Mouse (Mus musculus): ENCODE results near the gene Mea1. TPM values are rescaled to one million over a fixed set of nuclear protein-coding genes. Genes with fewer than 3 reads are reported as not detected.

Mea1 gene
- polyA plus RNA-seq, 1 experiment = 55.7 TPM

DNA sequence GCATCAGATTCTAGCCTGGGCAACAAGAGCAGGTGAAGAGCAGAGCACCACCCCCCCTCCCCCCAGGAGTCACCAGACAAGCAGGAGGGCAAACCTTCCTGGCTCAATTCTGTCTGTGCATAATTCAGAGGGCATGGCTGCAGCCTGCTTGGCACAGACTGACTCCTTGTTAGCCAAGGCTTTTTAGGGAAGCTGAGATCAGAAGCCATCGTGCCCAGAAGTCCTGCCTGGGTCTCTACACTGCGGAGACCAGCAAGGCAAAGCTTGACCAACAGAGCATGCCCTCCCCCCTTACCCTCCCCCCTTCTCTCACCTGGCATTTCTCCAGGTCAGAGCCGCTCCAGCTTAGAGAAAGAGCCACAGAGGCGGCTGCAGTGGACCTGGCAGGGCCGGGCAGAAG is 15.9 kb upstream of the Mea1 start:
- H3K27me3 ChIP-seq (ENCODE audit: control insufficient read depth, insufficient read depth, low read length) = no peaks in the 10 kb centered on the region
- H3K36me3 ChIP-seq (ENCODE audit: control insufficient read depth, insufficient read depth, low read length) = 0 out of 2 replicates have a peak, but pooled peaks cover 3% of the 10 kb centered on the region
- no peak overlapping the region for H3K27ac ChIP-seq (ENCODE audit: control insufficient read depth, insufficient read depth, low read length)
- H3K4me1 ChIP-seq (replicated peaks; ENCODE audit: control insufficient read depth, insufficient read depth, low read length) = no peaks in the 10 kb centered on the region
- no peak overlapping the region for H3K4me3 ChIP-seq (ENCODE audit: control insufficient read depth, insufficient read depth, low read length)
- no peak for DNase-seq
- WGBS = 97% methylated on average over 5 of the region's 5 CpGs
- TF ChIP-seq CTCF (IDR thresholded peaks at IDR 0.05; ENCODE audit: borderline replicate concordance, control insufficient read depth, extremely low read depth, insufficient read depth, low read length, poor library complexity) (no peak), POLR2A (IDR thresholded peaks at IDR 0.05; ENCODE audit: control insufficient read depth, extremely low read depth, insufficient read depth, low read length, poor library complexity) (no peak)

DNA sequence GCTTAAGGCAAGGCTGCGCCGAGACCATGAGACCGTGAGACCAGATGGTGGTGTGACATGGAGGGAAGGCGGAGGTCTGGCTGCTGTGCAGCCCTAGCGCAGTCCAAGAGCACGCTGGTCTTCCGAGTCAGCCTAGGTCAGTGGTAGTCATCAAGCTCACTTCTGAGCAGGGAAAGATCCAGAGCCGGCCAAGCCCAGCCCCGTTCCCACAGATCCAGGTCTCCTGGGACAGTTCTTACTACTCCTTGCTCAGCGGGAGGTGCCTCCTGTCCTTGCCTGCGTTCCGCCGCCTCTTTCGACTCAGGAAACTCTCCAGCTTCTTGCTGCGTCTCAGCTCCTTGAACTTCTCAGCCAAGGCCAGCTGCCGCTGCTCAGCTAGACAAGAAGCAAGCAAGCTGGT is 10.9 kb upstream of the Mea1 start:
- no peak for DNase-seq
- no peak for TF ChIP-seq POLR2A (IDR thresholded peaks at IDR 0.05; ENCODE audit: control insufficient read depth, extremely low read depth, insufficient read depth, low read length, poor library complexity)
- no peak for TF ChIP-seq CTCF (IDR thresholded peaks at IDR 0.05; ENCODE audit: borderline replicate concordance, control insufficient read depth, extremely low read depth, insufficient read depth, low read length, poor library complexity)
- no peaks in the 10 kb centered on the region for H3K27me3 ChIP-seq (ENCODE audit: control insufficient read depth, insufficient read depth, low read length)
- peaks cover 14% of the 10 kb centered on the region; the same call in 1 of the 2 replicates for H3K36me3 ChIP-seq (ENCODE audit: control insufficient read depth, insufficient read depth, low read length)
- H3K27ac ChIP-seq (ENCODE audit: control insufficient read depth, insufficient read depth, low read length) = no peak overlapping the region
- no peak overlapping the region for H3K4me3 ChIP-seq (ENCODE audit: control insufficient read depth, insufficient read depth, low read length)
- peaks cover under 1% of the 10 kb centered on the region for H3K4me1 ChIP-seq (replicated peaks; ENCODE audit: control insufficient read depth, insufficient read depth, low read length)
- 95% methylated on average over 16 of the region's 16 CpGs for WGBS

DNA sequence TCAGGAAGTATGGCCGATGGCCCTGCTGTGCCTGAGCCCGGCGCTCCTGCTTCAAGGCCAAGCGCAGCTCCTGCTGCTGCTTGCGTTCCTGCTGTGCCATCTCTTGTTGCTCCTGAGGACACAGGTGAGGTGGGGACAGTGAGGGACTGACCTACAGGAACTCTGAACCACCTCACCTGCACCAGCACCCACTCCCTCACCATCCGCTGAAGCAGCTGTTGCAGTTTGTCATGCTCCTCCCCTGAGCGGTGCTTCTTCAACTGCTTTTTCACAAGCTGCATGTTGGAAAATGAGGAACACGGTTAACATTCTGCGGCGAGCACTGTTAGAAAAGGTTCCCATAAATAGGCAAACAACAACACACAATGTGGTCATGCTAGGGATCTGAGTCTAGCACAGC is 8.7 kb upstream of the Mea1 start:
- no peak for TF ChIP-seq POLR2A (IDR thresholded peaks at IDR 0.05; ENCODE audit: control insufficient read depth, extremely low read depth, insufficient read depth, low read length, poor library complexity)
- no peak for TF ChIP-seq CTCF (IDR thresholded peaks at IDR 0.05; ENCODE audit: borderline replicate concordance, control insufficient read depth, extremely low read depth, insufficient read depth, low read length, poor library complexity)

DNA sequence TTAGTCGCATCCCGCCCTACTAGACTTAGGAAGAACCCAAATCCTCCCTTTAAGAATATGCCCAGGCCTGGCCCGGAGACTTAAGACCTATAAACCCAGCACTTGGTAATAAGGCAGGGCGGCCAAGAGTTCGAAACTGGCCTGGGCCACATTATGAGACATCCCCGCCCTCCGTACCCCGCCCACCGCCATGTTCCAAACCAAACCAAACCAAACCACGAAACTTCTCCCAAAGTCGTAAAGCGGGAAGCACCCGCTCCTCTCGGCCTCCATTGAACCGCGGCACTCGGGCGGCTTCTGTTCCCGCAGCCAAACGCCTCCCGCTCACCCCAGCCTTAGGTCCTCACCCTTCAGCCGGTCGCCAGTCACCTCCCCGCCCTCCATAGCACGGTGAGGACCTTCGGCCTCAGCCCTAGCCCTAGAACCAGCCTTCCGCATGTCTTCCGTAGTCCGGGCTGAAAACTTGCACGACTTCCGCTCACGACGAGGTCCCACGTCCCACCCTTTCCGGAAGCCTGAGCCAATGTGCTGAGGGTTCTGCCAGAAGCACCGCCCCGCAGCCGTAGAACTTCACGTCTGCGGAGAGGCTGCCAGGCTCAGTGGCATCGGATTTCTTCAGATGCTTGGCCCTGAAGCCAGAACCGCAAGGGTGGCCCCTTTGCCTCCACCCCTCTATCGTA is 4.6 kb upstream of the Mea1 start, which contains the start of gene Rrp36:
Gene Rrp36, minus strand, starts transcription at position 503 of the 680 bp plus-strand sequence.
- peak; percentile 89 for DNase-seq
- peaks cover 15% of the 10 kb centered on the region; the same call in 1 of the 2 replicates for H3K36me3 ChIP-seq (ENCODE audit: control insufficient read depth, insufficient read depth, low read length)
- peak; percentile 78 for TF ChIP-seq POLR2A (IDR thresholded peaks at IDR 0.05; ENCODE audit: control insufficient read depth, extremely low read depth, insufficient read depth, low read length, poor library complexity)
- TF ChIP-seq CTCF (IDR thresholded peaks at IDR 0.05; ENCODE audit: borderline replicate concordance, control insufficient read depth, extremely low read depth, insufficient read depth, low read length, poor library complexity) = 0 out of 2 replicates have a peak, but pooled peaks have one; percentile 40

More for the DNA sequence above, 8.7 kb upstream of the Mea1 start:
- peaks cover 14% of the 10 kb centered on the region; the same call in 1 of the 2 replicates for H3K36me3 ChIP-seq (ENCODE audit: control insufficient read depth, insufficient read depth, low read length)
- peaks cover 15% of the 10 kb centered on the region for H3K4me1 ChIP-seq (replicated peaks; ENCODE audit: control insufficient read depth, insufficient read depth, low read length)
- 98% methylated on average over 10 of the region's 10 CpGs for WGBS
- no peaks in the 10 kb centered on the region for H3K27me3 ChIP-seq (ENCODE audit: control insufficient read depth, insufficient read depth, low read length)
- no peak for DNase-seq
- H3K4me3 ChIP-seq (ENCODE audit: control insufficient read depth, insufficient read depth, low read length) = no peak overlapping the region
- H3K27ac ChIP-seq (ENCODE audit: control insufficient read depth, insufficient read depth, low read length) = no peak overlapping the region

DNA sequence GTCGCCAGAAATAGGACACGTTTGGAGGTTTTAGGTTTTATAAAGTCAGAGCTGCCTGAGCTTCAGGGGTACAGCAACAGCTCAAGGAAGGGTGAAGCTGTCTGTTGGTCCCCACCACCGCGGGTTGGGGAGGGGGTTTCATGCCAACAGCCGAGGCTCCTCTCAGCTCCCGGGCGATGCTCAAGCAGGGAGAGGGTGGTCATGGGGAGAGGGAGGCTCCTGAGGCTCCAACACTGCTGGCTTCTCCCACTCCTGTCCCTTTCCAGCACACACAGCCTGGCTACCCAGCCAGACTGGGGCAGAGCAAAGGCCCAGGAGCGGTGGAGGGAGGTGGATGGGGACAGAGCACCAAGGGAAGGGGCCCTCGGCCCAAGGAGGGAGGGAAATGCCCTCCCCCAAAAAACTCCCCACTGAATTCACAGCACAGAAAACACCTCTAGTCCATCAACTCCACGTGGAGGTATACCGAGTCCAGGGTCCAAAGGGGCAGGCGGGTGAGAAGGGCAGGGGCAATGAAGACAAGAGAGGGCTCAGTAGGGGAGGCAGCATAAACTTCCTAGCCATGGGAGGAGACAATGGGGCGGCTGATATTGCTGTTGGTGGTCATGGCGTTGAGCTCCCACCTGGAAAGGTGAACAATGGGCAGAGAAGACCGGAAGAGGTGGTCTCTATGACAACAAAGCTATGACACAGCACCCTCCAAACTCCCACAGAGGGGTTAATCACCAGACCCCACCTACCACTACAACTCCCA is 3.9 kb upstream of the Mea1 start:
- H3K4me1 ChIP-seq (replicated peaks; ENCODE audit: control insufficient read depth, insufficient read depth, low read length) = peaks cover 24% of the 10 kb centered on the region
- TF ChIP-seq CTCF (IDR thresholded peaks at IDR 0.05; ENCODE audit: borderline replicate concordance, control insufficient read depth, extremely low read depth, insufficient read depth, low read length, poor library complexity) (no peak), POLR2A (IDR thresholded peaks at IDR 0.05; ENCODE audit: control insufficient read depth, extremely low read depth, insufficient read depth, low read length, poor library complexity) (no peak)
- no peak for DNase-seq
- H3K4me3 ChIP-seq (ENCODE audit: control insufficient read depth, insufficient read depth, low read length) = peak overlapping the region; percentile 74
- no peaks in the 10 kb centered on the region for H3K27me3 ChIP-seq (ENCODE audit: control insufficient read depth, insufficient read depth, low read length)
- no peak overlapping the region for H3K27ac ChIP-seq (ENCODE audit: control insufficient read depth, insufficient read depth, low read length)
- 49% methylated on average over 15 of the region's 15 CpGs for WGBS
- peaks cover 10% of the 10 kb centered on the region; the same call in 1 of the 2 replicates for H3K36me3 ChIP-seq (ENCODE audit: control insufficient read depth, insufficient read depth, low read length)

More for the DNA sequence above, 4.6 kb upstream of the Mea1 start, which contains the start of gene Rrp36:
- WGBS = under 1% methylated on average over 43 of the region's 43 CpGs
- H3K27me3 ChIP-seq (ENCODE audit: control insufficient read depth, insufficient read depth, low read length) = no peaks in the 10 kb centered on the region
- H3K4me3 ChIP-seq (ENCODE audit: control insufficient read depth, insufficient read depth, low read length) = peak within 1 kb of the TSS; percentile 74
- no peak within 1 kb of the TSS for H3K27ac ChIP-seq (ENCODE audit: control insufficient read depth, insufficient read depth, low read length)
- H3K4me1 ChIP-seq (replicated peaks; ENCODE audit: control insufficient read depth, insufficient read depth, low read length) = peaks cover 17% of the 10 kb centered on the region

DNA sequence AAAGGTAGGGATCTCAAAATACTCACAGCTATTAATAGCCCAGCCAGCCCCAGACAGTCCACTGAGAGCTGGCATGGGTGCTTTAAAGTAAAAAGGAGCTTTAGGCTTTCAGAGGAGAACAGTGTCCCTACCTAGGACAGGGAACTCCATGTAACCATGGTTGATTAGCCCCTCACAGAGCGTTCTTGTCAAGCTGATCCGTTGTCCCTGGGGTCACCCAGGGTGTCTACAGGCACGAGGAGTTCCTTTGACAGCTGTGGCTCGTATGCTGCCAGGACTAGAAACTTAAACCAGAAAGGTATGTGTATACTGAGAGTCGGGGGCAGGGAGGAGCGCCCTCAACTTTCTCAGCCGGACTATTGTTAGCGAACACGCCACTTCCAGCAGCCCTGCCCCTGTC is 318 bp downstream of the Mea1 start:
- peaks cover 24% of the 10 kb centered on the region for H3K4me1 ChIP-seq (replicated peaks; ENCODE audit: control insufficient read depth, insufficient read depth, low read length)
- peaks cover 5% of the 10 kb centered on the region; the same call in 1 of the 2 replicates for H3K36me3 ChIP-seq (ENCODE audit: control insufficient read depth, insufficient read depth, low read length)
- no peaks in the 10 kb centered on the region for H3K27me3 ChIP-seq (ENCODE audit: control insufficient read depth, insufficient read depth, low read length)
- H3K27ac ChIP-seq (ENCODE audit: control insufficient read depth, insufficient read depth, low read length) = no peak overlapping the region
- no peak overlapping the region for H3K4me3 ChIP-seq (ENCODE audit: control insufficient read depth, insufficient read depth, low read length)
- no peak for TF ChIP-seq POLR2A (IDR thresholded peaks at IDR 0.05; ENCODE audit: control insufficient read depth, extremely low read depth, insufficient read depth, low read length, poor library complexity)
- TF ChIP-seq CTCF (IDR thresholded peaks at IDR 0.05; ENCODE audit: borderline replicate concordance, control insufficient read depth, extremely low read depth, insufficient read depth, low read length, poor library complexity) = no peak
- WGBS = 88% methylated on average over 9 of the region's 9 CpGs
- no peak for DNase-seq
